Mouse (Mus musculus): Measurements from ENCODE around the gene Wdr83. TPM values are rescaled to one million over a fixed set of nuclear protein-coding genes. Genes with fewer than 3 reads are reported as not detected.

The Wdr83 gene
- polyA plus RNA-seq, 1 experiment from 2014 or later: 56.1 TPM

GRCm38 (mm10) chr8:85096850-85097249 is 15.7 kb upstream of the Wdr83 start:
- no peaks in the 10 kb centered on the region for H3K4me1 ChIP-seq (ENCODE audit: control insufficient read depth, insufficient read depth, low read length)
- no peak for DNase-seq (ENCODE audit: low spot score, missing footprints)
- H3K27me3 ChIP-seq (ENCODE audit: control insufficient read depth, insufficient read depth, low read length): no peaks in the 10 kb centered on the region
- H3K4me2 ChIP-seq: no peak overlapping the region
- H3K9me3 ChIP-seq (ENCODE audit: control insufficient read depth, low read length): no peaks in the 10 kb centered on the region
- H3K9ac ChIP-seq (ENCODE audit: low read length): no peak overlapping the region
- no peak overlapping the region for H3K4me3 ChIP-seq (ENCODE audit: low read depth, low read length)
- no peak overlapping the region for H3K27ac ChIP-seq (ENCODE audit: low read depth, low read length)
- ATAC-seq (ENCODE audit: low FRiP score): no peak
- no peaks in the 10 kb centered on the region; the same call in 1 of the 2 replicates for H3K36me3 ChIP-seq (ENCODE audit: control insufficient read depth, insufficient read depth, low read length)
- 91% methylated on average over 4 of the region's 4 CpGs for WGBS

GRCm38 (mm10) chr8:85096196-85096595 is 15.1 kb upstream of the Wdr83 start:
- no peaks in the 10 kb centered on the region; the same call in 1 of the 2 replicates for H3K36me3 ChIP-seq (ENCODE audit: control insufficient read depth, insufficient read depth, low read length)
- H3K27me3 ChIP-seq (ENCODE audit: control insufficient read depth, insufficient read depth, low read length): no peaks in the 10 kb centered on the region
- no peak for DNase-seq (ENCODE audit: low spot score, missing footprints)
- no peak overlapping the region for H3K9ac ChIP-seq (ENCODE audit: low read length)
- 91% methylated on average over 16 of the region's 16 CpGs for WGBS
- H3K4me2 ChIP-seq: no peak overlapping the region
- no peak overlapping the region for H3K4me3 ChIP-seq (ENCODE audit: low read depth, low read length)
- H3K27ac ChIP-seq (ENCODE audit: low read depth, low read length): no peak overlapping the region
- H3K4me1 ChIP-seq (ENCODE audit: control insufficient read depth, insufficient read depth, low read length): no peaks in the 10 kb centered on the region
- ATAC-seq (ENCODE audit: low FRiP score): no peak
- no peaks in the 10 kb centered on the region for H3K9me3 ChIP-seq (ENCODE audit: control insufficient read depth, low read length)

- DNase-seq (ENCODE audit: low spot score, missing footprints) (no peak), ATAC-seq (ENCODE audit: low FRiP score) (no peak)
- Histone ChIP-seq H3K9me3 (ENCODE audit: control insufficient read depth, low read length) (no peaks in the 10 kb centered on the region), H3K9ac (ENCODE audit: low read length) (no peak overlapping the region), H3K4me1 (ENCODE audit: control insufficient read depth, insufficient read depth, low read length) (no peaks in the 10 kb centered on the region), H3K4me3 (ENCODE audit: low read depth, low read length) (no peak overlapping the region), H3K36me3 (ENCODE audit: control insufficient read depth, insufficient read depth, low read length) (no peaks in the 10 kb centered on the region; the same call in 1 of the 2 replicates), H3K27me3 (ENCODE audit: control insufficient read depth, insufficient read depth, low read length) (no peaks in the 10 kb centered on the region), H3K27ac (ENCODE audit: low read depth, low read length) (no peak overlapping the region), H3K4me2 (no peak overlapping the region)
- WGBS: 93% methylated on average over 7 of the region's 7 CpGs
These were observed 14.5 kb upstream of the Wdr83 start for GRCm38 (mm10) chr8:85095566-85095965.

- Histone ChIP-seq H3K4me3 (ENCODE audit: low read depth, low read length) (no peak overlapping the region), H3K36me3 (ENCODE audit: control insufficient read depth, insufficient read depth, low read length) (no peaks in the 10 kb centered on the region; the same call in 1 of the 2 replicates), H3K27ac (ENCODE audit: low read depth, low read length) (no peak overlapping the region), H3K9me3 (ENCODE audit: control insufficient read depth, low read length) (no peaks in the 10 kb centered on the region), H3K4me2 (no peak overlapping the region), H3K27me3 (ENCODE audit: control insufficient read depth, insufficient read depth, low read length) (no peaks in the 10 kb centered on the region), H3K4me1 (ENCODE audit: control insufficient read depth, insufficient read depth, low read length) (no peaks in the 10 kb centered on the region), H3K9ac (ENCODE audit: low read length) (no peak overlapping the region)
- ATAC-seq (ENCODE audit: low FRiP score) (no peak), DNase-seq (ENCODE audit: low spot score, missing footprints) (no peak)
- 92% methylated on average over 13 of the region's 13 CpGs for WGBS
These were observed 13.9 kb upstream of the Wdr83 start for GRCm38 (mm10) chr8:85095051-85095450.

GRCm38 (mm10) chr8:85091526-85092090 is 10.5 kb upstream of the Wdr83 start:
- Histone ChIP-seq H3K36me3 (ENCODE audit: control insufficient read depth, insufficient read depth, low read length) (no peaks in the 10 kb centered on the region), H3K27me3 (ENCODE audit: control insufficient read depth, insufficient read depth, low read length) (no peaks in the 10 kb centered on the region), H3K9me3 (ENCODE audit: control insufficient read depth, low read length) (no peaks in the 10 kb centered on the region), H3K4me3 (ENCODE audit: low read depth, low read length) (no peak overlapping the region), H3K27ac (ENCODE audit: low read depth, low read length) (no peak overlapping the region), H3K4me2 (no peak overlapping the region), H3K4me1 (ENCODE audit: control insufficient read depth, insufficient read depth, low read length) (no peaks in the 10 kb centered on the region), H3K9ac (ENCODE audit: low read length) (no peak overlapping the region)
- ATAC-seq (ENCODE audit: low FRiP score) (no peak), DNase-seq (ENCODE audit: low spot score, missing footprints) (no peak)
- WGBS: 32% methylated on average over 21 of the region's 21 CpGs

- WGBS: 92% methylated on average over 11 of the region's 11 CpGs
- no peak overlapping the region for H3K4me3 ChIP-seq (ENCODE audit: low read depth, low read length)
- H3K27me3 ChIP-seq (ENCODE audit: control insufficient read depth, insufficient read depth, low read length): no peaks in the 10 kb centered on the region
- ATAC-seq (ENCODE audit: low FRiP score) (no peak), DNase-seq (ENCODE audit: low spot score, missing footprints) (no peak)
- H3K9ac ChIP-seq (ENCODE audit: low read length): no peak overlapping the region
- no peaks in the 10 kb centered on the region for H3K9me3 ChIP-seq (ENCODE audit: control insufficient read depth, low read length)
- no peak overlapping the region for H3K4me2 ChIP-seq
- H3K27ac ChIP-seq (ENCODE audit: low read depth, low read length): no peak overlapping the region
- H3K36me3 ChIP-seq (ENCODE audit: control insufficient read depth, insufficient read depth, low read length): no peaks in the 10 kb centered on the region
- no peaks in the 10 kb centered on the region for H3K4me1 ChIP-seq (ENCODE audit: control insufficient read depth, insufficient read depth, low read length)
These were observed 9.8 kb upstream of the Wdr83 start for GRCm38 (mm10) chr8:85090856-85091255.

- Histone ChIP-seq H3K4me2 (no peak overlapping the region), H3K27me3 (ENCODE audit: control insufficient read depth, insufficient read depth, low read length) (no peaks in the 10 kb centered on the region), H3K27ac (ENCODE audit: low read depth, low read length) (no peak overlapping the region), H3K36me3 (ENCODE audit: control insufficient read depth, insufficient read depth, low read length) (no peaks in the 10 kb centered on the region), H3K9me3 (ENCODE audit: control insufficient read depth, low read length) (no peaks in the 10 kb centered on the region), H3K9ac (ENCODE audit: low read length) (no peak overlapping the region), H3K4me3 (ENCODE audit: low read depth, low read length) (no peak overlapping the region), H3K4me1 (ENCODE audit: control insufficient read depth, insufficient read depth, low read length) (peaks cover under 1% of the 10 kb centered on the region; the same call in 1 of the 2 replicates)
- WGBS: 85% methylated on average over 2 of the region's 2 CpGs
- no peak for DNase-seq (ENCODE audit: low spot score, missing footprints)
- no peak for ATAC-seq (ENCODE audit: low FRiP score)
These were observed 7.7 kb upstream of the Wdr83 start for GRCm38 (mm10) chr8:85088771-85089170.

GRCm38 (mm10) chr8:85086238-85086637 is 5.1 kb upstream of the Wdr83 start:
- DNase-seq (ENCODE audit: low spot score, missing footprints) (no peak), ATAC-seq (ENCODE audit: low FRiP score) (no peak)
- no peaks in the 10 kb centered on the region for H3K9me3 ChIP-seq (ENCODE audit: control insufficient read depth, low read length)
- no peak overlapping the region for H3K27ac ChIP-seq (ENCODE audit: low read depth, low read length)
- H3K36me3 ChIP-seq (ENCODE audit: control insufficient read depth, insufficient read depth, low read length): no peaks in the 10 kb centered on the region
- H3K27me3 ChIP-seq (ENCODE audit: control insufficient read depth, insufficient read depth, low read length): no peaks in the 10 kb centered on the region
- H3K4me2 ChIP-seq: no peak overlapping the region
- WGBS: 77% methylated on average over 3 of the region's 3 CpGs
- H3K9ac ChIP-seq (ENCODE audit: low read length): no peak overlapping the region
- H3K4me1 ChIP-seq (ENCODE audit: control insufficient read depth, insufficient read depth, low read length): peaks cover 2% of the 10 kb centered on the region; the same call in 1 of the 2 replicates
- no peak overlapping the region for H3K4me3 ChIP-seq (ENCODE audit: low read depth, low read length)

GRCm38 (mm10) chr8:85084633-85085032 is 3.5 kb upstream of the Wdr83 start:
- Histone ChIP-seq H3K9me3 (ENCODE audit: control insufficient read depth, low read length) (no peaks in the 10 kb centered on the region), H3K27me3 (ENCODE audit: control insufficient read depth, insufficient read depth, low read length) (no peaks in the 10 kb centered on the region), H3K4me2 (no peak overlapping the region), H3K4me1 (ENCODE audit: control insufficient read depth, insufficient read depth, low read length) (peaks cover 7% of the 10 kb centered on the region), H3K4me3 (ENCODE audit: low read depth, low read length) (no peak overlapping the region), H3K36me3 (ENCODE audit: control insufficient read depth, insufficient read depth, low read length) (no peaks in the 10 kb centered on the region), H3K27ac (ENCODE audit: low read depth, low read length) (no peak overlapping the region), H3K9ac (ENCODE audit: low read length) (no peak overlapping the region)
- no peak for DNase-seq (ENCODE audit: low spot score, missing footprints)
- 86% methylated on average over 8 of the region's 8 CpGs for WGBS
- ATAC-seq (ENCODE audit: low FRiP score): no peak

Data from midbrain, embryonic 11.5 days (tissue).